Mouse (Mus musculus) megakaryocyte, embryonic 14.5 days (primary cell): ENCODE results near the gene Hgd.

Source experiments
- FLI1 ChIP-seq: IDR thresholded peaks from 2 replicates; pipeline ENCODE4 v1.6.1; 2012; ENCODE audit warnings: low read length, inconsistent platforms, mixed read lengths
- GATA1 ChIP-seq: IDR thresholded peaks from 3 replicates; pipeline ENCODE4 v1.6.1; 2012; ENCODE audit warnings: mixed read lengths, low read length, inconsistent platforms, borderline replicate concordance

DNA sequence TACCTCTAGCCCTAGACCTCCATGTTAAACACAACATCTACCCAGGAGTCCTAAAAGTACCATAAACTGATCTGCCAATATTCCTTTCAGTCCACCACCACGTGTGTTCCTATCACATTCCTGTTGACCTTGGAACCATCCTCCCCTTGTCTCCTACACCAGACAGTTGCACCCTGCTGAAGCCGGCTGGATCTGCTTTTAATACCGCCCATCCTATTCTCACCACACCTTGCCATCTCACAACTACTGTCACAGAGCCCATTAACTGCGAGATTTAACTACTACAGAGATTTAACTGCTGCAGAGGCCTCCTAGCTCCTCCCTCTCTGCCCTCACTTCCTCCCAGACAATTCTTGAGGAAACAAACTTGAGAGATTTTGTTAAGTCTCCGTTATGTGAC is 71.5 kb downstream of the Hgd start:
- TF ChIP-seq GATA1 (no peak), FLI1 (no peak)
